Mouse (Mus musculus) erythroblast, adult 5-6 weeks (primary cell): ENCODE results near the gene BC048562. TPM values are rescaled to one million over a fixed set of nuclear protein-coding genes. Genes with fewer than 3 reads are reported as not detected.

Experiments
- ATAC-seq: replicated peaks from 2 replicates; pipeline ENCODE4 v1.8.0; 2016; ENCODE audit warnings: moderate number of reproducible peaks, mild to moderate bottlenecking, moderate TSS enrichment, inconsistent platforms; ENCODE audit not compliant: poor library complexity, low FRiP score, severe bottlenecking
- total RNA-seq, 2 experiments: library from RNA; stranded (forward) in 1 of 2; stranded (reverse) in 1 of 2; fragments of 150-400 nt in 1 of 2; fragments of 200-764, 138-1000 nt in 1 of 2; gene quantifications; 2 replicates each; pipeline versions ENCODE4 v1.2.3 to v1.2.4; 2015 to 2017; ENCODE audit warnings: low replicate concordance in 2 of 2

BC048562 gene
- total RNA-seq, 2 experiments from 2014 or later = not detected

GRCm38 (mm10) chr9:108449860-108450259, 13.6 kb downstream of the BC048562 start:
- ATAC-seq = no peak

- no peak for ATAC-seq
Observed at GRCm38 (mm10) chr9:108450292-108451169, 14.2 kb downstream of the BC048562 start.

GRCm38 (mm10) chr9:108451170-108451493, 14.8 kb downstream of the BC048562 start:
- ATAC-seq = peak; percentile 41

- ATAC-seq = no peak
Observed at GRCm38 (mm10) chr9:108451519-108452160, 15.4 kb downstream of the BC048562 start.

GRCm38 (mm10) chr9:108452291-108452906, 16.1 kb downstream of the BC048562 start:
- ATAC-seq = peak; percentile 84

GRCm38 (mm10) chr9:108452911-108453310, 16.6 kb downstream of the BC048562 start:
- ATAC-seq = peak; percentile 37

- no peak for ATAC-seq
Observed at GRCm38 (mm10) chr9:108453458-108453857, 17.2 kb downstream of the BC048562 start.

GRCm38 (mm10) chr9:108454429-108454828, 18.1 kb downstream of the BC048562 start:
- no peak for ATAC-seq

- no peak for ATAC-seq
Observed at GRCm38 (mm10) chr9:108455747-108456571, 19.7 kb downstream of the BC048562 start.

GRCm38 (mm10) chr9:108456953-108457352, 20.7 kb downstream of the BC048562 start:
- ATAC-seq = no peak

GRCm38 (mm10) chr9:108459939-108460318, 23.6 kb downstream of the BC048562 start:
- ATAC-seq = peak; percentile 15; the same call in 1 of the 2 replicates

GRCm38 (mm10) chr9:108460319-108461178, 24.3 kb downstream of the BC048562 start, which contains the start of gene Ccdc71:
Gene Ccdc71, plus strand, starts transcription at chr9:108460527.
- ATAC-seq = peak; percentile 83

GRCm38 (mm10) chr9:108461181-108461631, 24.9 kb downstream of the BC048562 start, which contains the start of gene Klhdc8b:
Gene Klhdc8b, minus strand, starts transcription at chr9:108461581.
- ATAC-seq = no peak

- ATAC-seq = no peak
Observed at GRCm38 (mm10) chr9:108461675-108462074, 25.4 kb downstream of the BC048562 start.

- ATAC-seq = no peak
Observed at GRCm38 (mm10) chr9:108462192-108462591, 25.9 kb downstream of the BC048562 start.

GRCm38 (mm10) chr9:108463713-108464112, 27.4 kb downstream of the BC048562 start:
- no peak for ATAC-seq

GRCm38 (mm10) chr9:108466219-108466618, 29.9 kb downstream of the BC048562 start:
- no peak for ATAC-seq

GRCm38 (mm10) chr9:108469430-108469829, 33.1 kb downstream of the BC048562 start:
- no peak for ATAC-seq

GRCm38 (mm10) chr9:108469845-108470244, 33.6 kb downstream of the BC048562 start:
- no peak for ATAC-seq
